Mouse (Mus musculus): ENCODE measurements around the gene Ppp1r13b.

The Ppp1r13b gene

GRCm38 (mm10) chr12:111882022-111882421, 25.9 kb downstream of the Ppp1r13b start:
- no peak for DNase-seq (ENCODE audit: low spot score in 2 of 2)

- peak in 1 of 2 experiments; percentile 65 for DNase-seq (ENCODE audit: low spot score in 2 of 2)
Observed at GRCm38 (mm10) chr12:111878213-111878612, 29.7 kb downstream of the Ppp1r13b start.

GRCm38 (mm10) chr12:111875499-111875898, 32.4 kb downstream of the Ppp1r13b start:
- DNase-seq (ENCODE audit: low spot score in 2 of 2), result no peak

- no peak for DNase-seq (ENCODE audit: low spot score in 2 of 2)
Observed at GRCm38 (mm10) chr12:111874601-111875140, 33.2 kb downstream of the Ppp1r13b start.

- DNase-seq (ENCODE audit: low spot score in 2 of 2), result no peak
Observed at GRCm38 (mm10) chr12:111872079-111872478, 35.8 kb downstream of the Ppp1r13b start.

GRCm38 (mm10) chr12:111870811-111871210, 37.1 kb downstream of the Ppp1r13b start:
- DNase-seq (ENCODE audit: low spot score in 2 of 2), result no peak

GRCm38 (mm10) chr12:111869806-111870205, 38.1 kb downstream of the Ppp1r13b start:
- DNase-seq (ENCODE audit: low spot score in 2 of 2), result no peak

GRCm38 (mm10) chr12:111864206-111864824, 43.6 kb downstream of the Ppp1r13b start:
- no peak for DNase-seq (ENCODE audit: low spot score in 2 of 2)

- DNase-seq (ENCODE audit: low spot score in 2 of 2), result no peak
Observed at GRCm38 (mm10) chr12:111855448-111855847, 52.5 kb downstream of the Ppp1r13b start.

GRCm38 (mm10) chr12:111853546-111853945, 54.4 kb downstream of the Ppp1r13b start:
- DNase-seq (ENCODE audit: low spot score in 2 of 2), result no peak

- DNase-seq (ENCODE audit: low spot score in 2 of 2), result peak; percentile 50 to 61
Observed at GRCm38 (mm10) chr12:111853011-111853436, 54.9 kb downstream of the Ppp1r13b start.

GRCm38 (mm10) chr12:111851745-111852144, 56.2 kb downstream of the Ppp1r13b start:
- no peak for DNase-seq (ENCODE audit: low spot score in 2 of 2)

- no peak for DNase-seq (ENCODE audit: low spot score in 2 of 2)
Observed at GRCm38 (mm10) chr12:111851235-111851634, 56.7 kb downstream of the Ppp1r13b start.

- DNase-seq (ENCODE audit: low spot score in 2 of 2), result no peak
Observed at GRCm38 (mm10) chr12:111848300-111848798, 59.6 kb downstream of the Ppp1r13b start.

GRCm38 (mm10) chr12:111846815-111847214, 61.1 kb downstream of the Ppp1r13b start:
- DNase-seq (ENCODE audit: low spot score in 2 of 2), result no peak

GRCm38 (mm10) chr12:111845953-111846352, 62.0 kb downstream of the Ppp1r13b start:
- no peak for DNase-seq (ENCODE audit: low spot score in 2 of 2)

- no peak for DNase-seq (ENCODE audit: low spot score in 2 of 2)
Observed at GRCm38 (mm10) chr12:111843470-111843869, 64.4 kb downstream of the Ppp1r13b start.

GRCm38 (mm10) chr12:111842565-111843433, 65.1 kb downstream of the Ppp1r13b start:
- no peak for DNase-seq (ENCODE audit: low spot score in 2 of 2)

- DNase-seq (ENCODE audit: low spot score in 2 of 2), result no peak
Observed at GRCm38 (mm10) chr12:111833457-111833856, 74.5 kb downstream of the Ppp1r13b start.

GRCm38 (mm10) chr12:111832643-111833042, 75.3 kb downstream of the Ppp1r13b start:
- DNase-seq (ENCODE audit: low spot score in 2 of 2), result no peak

- no peak for DNase-seq (ENCODE audit: low spot score in 2 of 2)
Observed at GRCm38 (mm10) chr12:111830375-111830774, 77.5 kb downstream of the Ppp1r13b start.

- no peak for DNase-seq (ENCODE audit: low spot score in 2 of 2)
Observed at GRCm38 (mm10) chr12:111829954-111830353, 78.0 kb downstream of the Ppp1r13b start.

Data from heart, adult 9 months (tissue).